Mouse (Mus musculus) liver, postnatal 0 days (tissue): Measurements from ENCODE around the gene Rpl28.
"Not testable (repeated sequence)": the region's sequence is repeated elsewhere in the genome, so short reads cannot be mapped to it uniquely, and the experiment has no call there.

Source experiments
- CTCF ChIP-seq: sonication (generic); IDR thresholded peaks from 2 replicates; pipeline ENCODE4 v1.5.1; 2016; ENCODE audit warnings: antibody characterized with exemption, low read depth
- EP300 ChIP-seq: IDR thresholded peaks from 2 replicates; pipeline ENCODE4 v1.6.1; 2016; ENCODE audit warnings: antibody characterized with exemption, low read depth, mild to moderate bottlenecking

- TF ChIP-seq CTCF, EP300: not testable (repeated sequence)
These were observed 18.5 kb downstream of the Rpl28 start for GRCm38 (mm10) chr7:4811131-4811530.
